In genomic region chr12:59563960-59564359, GRCm38 (mm10) we compare ENCODE assay signal across 35 mouse cellular contexts.
"Had no signal": no experiment of that assay in that cellular context is flagged by ENCODE, and none has a peak within 500 bp of the region (broad histone marks: within the 10 kb centered on the region; RNA-seq: fewer than 3 reads in every experiment).

No protein-coding gene starts in this region.

- H3K36me3 ChIP-seq: heart, embryonic 10.5 days; heart, embryonic 12.5 days; heart, embryonic 13.5 days; heart, embryonic 15.5 days; hindbrain, embryonic 10.5 days; hindbrain, embryonic 12.5 days; hindbrain, embryonic 13.5 days; hindbrain, embryonic 15.5 days; intestine, embryonic 15.5 days; kidney, embryonic 15.5 days had no signal

- H3K4me2 ChIP-seq: heart, embryonic 11.5 days; heart, embryonic 12.5 days; heart, embryonic 13.5 days; heart, embryonic 15.5 days; hindbrain, embryonic 12.5 days; hindbrain, embryonic 13.5 days; hindbrain, embryonic 14.5 days; hindbrain, embryonic 15.5 days; intestine, embryonic 15.5 days; kidney, embryonic 15.5 days had no signal

- H3K4me1 ChIP-seq: heart, embryonic 10.5 days; heart, embryonic 12.5 days; heart, embryonic 13.5 days; heart, embryonic 15.5 days; hindbrain, embryonic 10.5 days; hindbrain, embryonic 12.5 days; hindbrain, embryonic 13.5 days; hindbrain, embryonic 15.5 days; intestine, embryonic 15.5 days; kidney, embryonic 15.5 days had no signal

- H3K27me3 ChIP-seq: heart, embryonic 12.5 days; heart, embryonic 13.5 days; heart, embryonic 15.5 days; hindbrain, embryonic 12.5 days; hindbrain, embryonic 13.5 days; hindbrain, embryonic 15.5 days; intestine, embryonic 15.5 days; kidney, embryonic 15.5 days had no signal

- H3K4me3 ChIP-seq: heart, embryonic 10.5 days; heart, embryonic 12.5 days; heart, embryonic 13.5 days; heart, embryonic 15.5 days; hindbrain, embryonic 10.5 days; hindbrain, embryonic 12.5 days; hindbrain, embryonic 13.5 days; hindbrain, embryonic 15.5 days; intestine, embryonic 15.5 days; kidney, embryonic 15.5 days; layer of hippocampus, adult 2 months had no signal

- DNase-seq: heart, postnatal 10 days; heart, postnatal 14 days; heart, postnatal 36 days; heart, postnatal 4 days; kidney, adult 11 months; kidney, adult 18-20 months; kidney, adult 2 months; kidney, adult 8-10 months; kidney, adult 9 months; kidney, postnatal 10 days; kidney, postnatal 14 days; kidney, postnatal 25 days; kidney, postnatal 36 days; kidney, postnatal 4 days; layer of hippocampus, adult 9-11 months; layer of hippocampus, postnatal 36 days had no signal

- H3K27ac ChIP-seq: heart, embryonic 10.5 days; heart, embryonic 13.5 days; heart, embryonic 15.5 days; hindbrain, embryonic 10.5 days; hindbrain, embryonic 12.5 days; hindbrain, embryonic 13.5 days; hindbrain, embryonic 14.5 days; hindbrain, embryonic 15.5 days; hindbrain, postnatal 0 days; intestine, embryonic 15.5 days; kidney, embryonic 15.5 days; kidney, postnatal 0 days; layer of hippocampus, adult 2 months had no signal

- H3K9me3 ChIP-seq: heart, embryonic 10.5 days; heart, embryonic 12.5 days; heart, embryonic 13.5 days; heart, embryonic 15.5 days; hindbrain, embryonic 10.5 days; hindbrain, embryonic 12.5 days; hindbrain, embryonic 13.5 days; hindbrain, embryonic 15.5 days; intestine, embryonic 15.5 days; kidney, embryonic 15.5 days had no signal

- ATAC-seq: hindbrain, embryonic 16.5 days; hindbrain, postnatal 0 days; inflammation-experienced regulatory T-cells, adult 6 months; intestine, embryonic 15.5 days; intestine, embryonic 16.5 days; intestine, postnatal 0 days had no signal

- H3K9ac ChIP-seq: heart, embryonic 12.5 days; heart, embryonic 13.5 days; heart, embryonic 15.5 days; hindbrain, embryonic 12.5 days; hindbrain, embryonic 13.5 days; hindbrain, embryonic 14.5 days; hindbrain, embryonic 15.5 days; intestine, embryonic 15.5 days; kidney, embryonic 15.5 days had no signal
